Mouse (Mus musculus): ENCODE measurements around the gene Bhmt. TPM values are rescaled to one million over a fixed set of nuclear protein-coding genes. Genes with fewer than 3 reads are reported as not detected.
"Not testable (repeated sequence)": the region's sequence is repeated elsewhere in the genome, so short reads cannot be mapped to it uniquely, and the experiment has no call there.

Gene Bhmt
- polyA plus RNA-seq, 1 experiment from 2014 or later, result 1.8 TPM

DNA sequence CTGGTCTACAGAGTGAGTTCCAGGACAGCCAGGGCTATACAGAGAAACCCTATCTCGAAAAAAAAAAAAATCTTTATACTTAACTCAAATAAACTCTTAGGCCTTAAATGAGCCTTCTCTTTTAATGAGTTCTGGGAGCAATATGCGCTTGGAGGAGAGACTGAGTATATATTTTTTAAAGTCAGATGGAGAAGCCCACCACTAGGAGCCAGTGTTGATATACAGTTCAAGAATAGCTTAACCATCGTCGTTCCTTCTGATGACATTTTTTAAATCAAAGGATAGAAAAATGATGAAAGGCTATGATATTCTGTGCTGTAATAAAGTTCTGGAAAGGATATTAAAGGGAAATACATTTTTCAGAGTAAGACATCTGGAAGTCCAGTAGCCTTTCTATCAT, 24.0 kb downstream of the Bhmt start:
- H3K9ac ChIP-seq (ENCODE audit: low read depth, low read length), result no peak overlapping the region
- H3K27ac ChIP-seq (ENCODE audit: low read length), result no peak overlapping the region
- H3K36me3 ChIP-seq (ENCODE audit: control insufficient read depth, insufficient read depth, low read length), result no peaks in the 10 kb centered on the region
- H3K9me3 ChIP-seq (ENCODE audit: control insufficient read depth, low read length), result no peaks in the 10 kb centered on the region
- no peaks in the 10 kb centered on the region for H3K27me3 ChIP-seq (replicated peaks; ENCODE audit: control insufficient read depth, insufficient read depth, low read length)
- 65% methylated on average over 4 of the region's 4 CpGs for WGBS
- H3K4me1 ChIP-seq (ENCODE audit: control insufficient read depth, insufficient read depth, low read length), result 0 out of 2 replicates have a peak, but pooled peaks cover 2% of the 10 kb centered on the region
- H3K4me3 ChIP-seq (ENCODE audit: low read length), result no peak overlapping the region
- ATAC-seq, result no peak
- H3K4me2 ChIP-seq (ENCODE audit: low read depth, low read length), result no peak overlapping the region

DNA sequence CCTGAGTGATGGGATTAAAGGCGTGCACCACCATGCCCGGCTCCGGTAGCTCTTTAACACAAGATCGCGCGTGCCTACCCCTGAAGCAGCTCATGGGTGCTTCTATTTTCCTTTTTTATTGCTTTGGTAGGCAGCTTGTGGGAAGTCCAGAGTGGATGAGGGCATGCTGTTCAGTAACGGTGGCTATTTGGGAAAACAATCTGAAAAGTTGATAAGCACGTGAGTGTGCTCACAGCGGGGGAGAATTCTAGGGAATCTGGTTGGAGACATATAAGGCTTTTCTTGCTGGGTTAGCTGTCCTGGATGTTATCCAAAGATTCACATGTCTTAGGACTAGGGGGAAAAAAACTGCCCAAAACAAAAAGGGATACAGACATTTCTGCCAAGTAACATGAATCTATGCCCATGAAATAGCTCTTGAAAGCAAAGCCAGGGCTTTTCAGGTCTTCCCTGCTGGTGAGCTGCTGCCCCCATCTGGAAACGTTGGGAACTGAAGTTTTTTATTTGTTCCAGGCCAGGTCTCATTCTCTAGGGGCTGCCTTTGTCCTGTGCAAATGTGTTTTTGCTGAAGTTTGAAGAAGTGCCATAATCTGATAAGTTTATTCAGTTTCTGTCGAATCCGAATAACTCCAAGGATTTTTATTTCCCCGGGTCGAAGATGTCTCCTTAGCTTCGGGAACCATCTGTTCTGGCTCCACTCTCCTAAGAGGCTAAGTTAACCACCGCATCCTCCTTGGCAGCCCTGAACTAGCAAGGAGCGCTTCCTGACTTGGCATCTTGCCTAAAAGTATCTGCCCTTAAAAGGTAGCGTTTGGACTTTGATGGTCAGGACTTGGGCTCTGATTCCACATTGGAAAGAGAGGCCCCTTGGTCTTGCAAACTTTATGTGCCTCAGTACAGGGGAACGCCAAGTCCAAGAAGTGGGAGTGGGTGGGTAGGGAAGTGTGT, 24.8 kb downstream of the Bhmt start:
- WGBS, result 46% methylated on average over 19 of the region's 19 CpGs
- no peak overlapping the region for H3K4me2 ChIP-seq (ENCODE audit: low read depth, low read length)
- H3K9ac ChIP-seq (ENCODE audit: low read depth, low read length), result no peak overlapping the region
- H3K4me3 ChIP-seq (ENCODE audit: low read length), result no peak overlapping the region
- H3K27me3 ChIP-seq (replicated peaks; ENCODE audit: control insufficient read depth, insufficient read depth, low read length), result no peaks in the 10 kb centered on the region
- H3K36me3 ChIP-seq (ENCODE audit: control insufficient read depth, insufficient read depth, low read length), result no peaks in the 10 kb centered on the region
- H3K4me1 ChIP-seq (ENCODE audit: control insufficient read depth, insufficient read depth, low read length), result 0 out of 2 replicates have a peak, but pooled peaks cover 2% of the 10 kb centered on the region
- no peaks in the 10 kb centered on the region for H3K9me3 ChIP-seq (ENCODE audit: control insufficient read depth, low read length)
- ATAC-seq, result peak; percentile 43
- 0 out of 2 replicates have a peak overlapping the region, but pooled peaks have one; percentile 7 for H3K27ac ChIP-seq (ENCODE audit: low read length)

DNA sequence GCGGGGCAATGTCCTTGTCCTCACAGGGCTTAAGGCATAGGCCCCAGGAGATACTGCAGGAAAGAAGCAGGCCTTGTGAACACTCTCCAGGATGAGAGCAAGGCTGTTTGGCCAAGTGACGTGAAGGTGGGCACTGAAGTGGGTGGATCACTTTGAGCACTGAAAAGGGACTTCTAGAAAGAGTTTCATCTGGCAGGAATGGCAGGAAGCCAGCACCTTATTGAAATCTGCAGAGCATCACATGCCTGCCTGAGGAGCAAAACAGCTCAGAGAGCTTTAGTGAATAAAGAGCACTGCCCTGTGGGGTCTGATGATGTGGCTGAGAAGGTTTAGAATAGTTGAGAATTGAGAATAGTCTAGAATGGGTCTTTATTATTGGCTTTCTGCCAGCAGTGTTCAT, 29.3 kb downstream of the Bhmt start:
- 88% methylated on average over 2 of the region's 2 CpGs for WGBS
- no peak for ATAC-seq
- Histone ChIP-seq H3K4me1 (ENCODE audit: control insufficient read depth, insufficient read depth, low read length) (0 out of 2 replicates have a peak, but pooled peaks cover 6% of the 10 kb centered on the region), H3K27ac (ENCODE audit: low read length) (no peak overlapping the region), H3K4me2 (ENCODE audit: low read depth, low read length) (no peak overlapping the region), H3K27me3 (replicated peaks; ENCODE audit: control insufficient read depth, insufficient read depth, low read length) (no peaks in the 10 kb centered on the region), H3K4me3 (ENCODE audit: low read length) (no peak overlapping the region), H3K9me3 (ENCODE audit: control insufficient read depth, low read length) (no peaks in the 10 kb centered on the region), H3K36me3 (ENCODE audit: control insufficient read depth, insufficient read depth, low read length) (no peaks in the 10 kb centered on the region), H3K9ac (ENCODE audit: low read depth, low read length) (no peak overlapping the region)

DNA sequence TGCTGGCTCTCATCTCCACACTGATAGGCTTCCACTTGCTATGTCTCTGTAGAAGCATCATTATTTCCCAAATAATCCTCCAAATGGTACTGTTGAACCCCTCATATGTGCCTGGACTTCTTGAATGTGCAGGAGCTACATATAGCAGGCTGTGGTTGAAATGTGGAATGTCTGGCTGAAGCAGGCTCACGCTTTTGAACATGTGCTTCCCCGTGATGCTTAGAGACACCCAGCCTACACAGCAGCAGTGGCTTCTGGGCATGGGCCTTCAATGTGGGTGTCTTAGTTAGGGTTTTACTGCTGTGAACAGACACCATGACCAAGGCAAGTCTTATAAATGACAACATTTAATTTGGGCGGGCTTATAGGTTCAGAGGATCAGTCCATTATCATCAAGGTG, 30.1 kb downstream of the Bhmt start:
- H3K4me1 ChIP-seq (ENCODE audit: control insufficient read depth, insufficient read depth, low read length), result 0 out of 2 replicates have a peak, but pooled peaks cover 4% of the 10 kb centered on the region
- ATAC-seq, result no peak
- no peaks in the 10 kb centered on the region for H3K9me3 ChIP-seq (ENCODE audit: control insufficient read depth, low read length)
- H3K9ac ChIP-seq (ENCODE audit: low read depth, low read length), result no peak overlapping the region
- H3K27ac ChIP-seq (ENCODE audit: low read length), result no peak overlapping the region
- 92% methylated on average over 3 of the region's 3 CpGs for WGBS
- H3K4me2 ChIP-seq (ENCODE audit: low read depth, low read length), result no peak overlapping the region
- no peaks in the 10 kb centered on the region for H3K27me3 ChIP-seq (replicated peaks; ENCODE audit: control insufficient read depth, insufficient read depth, low read length)
- no peak overlapping the region for H3K4me3 ChIP-seq (ENCODE audit: low read length)
- no peaks in the 10 kb centered on the region for H3K36me3 ChIP-seq (ENCODE audit: control insufficient read depth, insufficient read depth, low read length)

DNA sequence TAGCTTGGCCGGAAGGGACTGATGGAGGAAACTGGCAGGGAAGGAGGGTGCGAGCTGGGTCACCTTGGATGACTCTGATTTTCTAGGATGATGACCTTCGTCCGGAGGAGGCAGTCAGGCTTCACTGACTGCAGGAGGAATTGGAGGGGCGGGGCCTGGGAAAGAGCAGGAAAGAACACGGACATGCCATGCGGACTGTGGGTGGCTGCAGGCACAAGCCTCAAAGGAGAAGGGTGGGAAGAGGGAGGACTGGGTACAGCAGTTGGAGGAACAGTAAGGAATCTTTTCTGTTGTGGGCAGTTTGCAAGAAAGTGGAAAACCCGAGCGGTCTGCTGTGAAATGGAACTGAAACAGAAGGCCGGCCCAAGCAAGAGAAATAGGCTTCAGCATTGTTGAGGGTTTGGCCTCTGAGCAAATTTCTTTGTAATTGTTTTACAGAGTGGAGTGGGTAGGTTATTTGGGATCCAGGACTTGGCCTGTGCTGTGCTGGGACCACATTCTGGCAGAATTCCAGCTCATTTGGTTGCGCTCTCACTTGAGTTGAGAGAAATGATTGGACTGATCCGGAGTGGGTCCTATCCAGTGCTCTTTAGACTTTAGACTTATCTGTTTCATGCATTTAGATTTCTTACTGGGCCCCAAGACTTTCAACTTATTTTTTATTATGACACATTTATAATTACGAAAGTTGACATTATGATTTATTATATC, 30.7 kb downstream of the Bhmt start:
- no peak overlapping the region for H3K9ac ChIP-seq (ENCODE audit: low read depth, low read length)
- WGBS, result 70% methylated on average over 13 of the region's 13 CpGs
- no peaks in the 10 kb centered on the region for H3K9me3 ChIP-seq (ENCODE audit: control insufficient read depth, low read length)
- 0 out of 2 replicates have a peak, but pooled peaks cover 4% of the 10 kb centered on the region for H3K4me1 ChIP-seq (ENCODE audit: control insufficient read depth, insufficient read depth, low read length)
- H3K36me3 ChIP-seq (ENCODE audit: control insufficient read depth, insufficient read depth, low read length), result no peaks in the 10 kb centered on the region
- H3K4me3 ChIP-seq (ENCODE audit: low read length), result no peak overlapping the region
- ATAC-seq, result peak; percentile 64; the same call in 1 of the 2 replicates
- H3K27me3 ChIP-seq (replicated peaks; ENCODE audit: control insufficient read depth, insufficient read depth, low read length), result no peaks in the 10 kb centered on the region
- H3K4me2 ChIP-seq (ENCODE audit: low read depth, low read length), result no peak overlapping the region
- no peak overlapping the region for H3K27ac ChIP-seq (ENCODE audit: low read length)

DNA sequence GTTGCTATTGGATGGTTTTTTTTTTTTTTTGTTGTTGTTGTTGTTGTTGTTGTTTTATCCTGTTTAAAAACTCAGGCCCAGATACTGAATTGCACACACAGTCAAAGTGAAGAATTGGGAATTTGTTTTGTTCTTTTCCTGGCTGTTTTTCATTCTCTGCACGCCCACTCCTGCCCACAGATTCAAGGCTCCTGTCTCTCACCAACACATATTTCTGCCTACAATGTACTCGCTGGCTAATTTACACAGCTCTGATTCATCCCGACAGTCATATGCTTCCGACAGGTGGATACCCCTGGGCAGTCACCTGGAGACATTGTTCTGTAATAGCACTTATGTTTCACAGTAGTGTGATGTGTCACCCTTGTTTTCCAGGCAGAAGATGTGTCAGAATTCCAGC, 33.1 kb downstream of the Bhmt start:
- Histone ChIP-seq H3K9ac (ENCODE audit: low read depth, low read length) (no peak overlapping the region), H3K27ac (ENCODE audit: low read length) (no peak overlapping the region), H3K4me3 (ENCODE audit: low read length) (no peak overlapping the region), H3K27me3 (replicated peaks; ENCODE audit: control insufficient read depth, insufficient read depth, low read length) (no peaks in the 10 kb centered on the region), H3K36me3 (ENCODE audit: control insufficient read depth, insufficient read depth, low read length) (no peaks in the 10 kb centered on the region), H3K4me1 (ENCODE audit: control insufficient read depth, insufficient read depth, low read length) (0 out of 2 replicates have a peak, but pooled peaks cover 4% of the 10 kb centered on the region), H3K9me3 (ENCODE audit: control insufficient read depth, low read length) (no peaks in the 10 kb centered on the region), H3K4me2 (ENCODE audit: low read depth, low read length) (no peak overlapping the region)
- 62% methylated on average over 4 of the region's 4 CpGs for WGBS
- no peak for ATAC-seq

DNA sequence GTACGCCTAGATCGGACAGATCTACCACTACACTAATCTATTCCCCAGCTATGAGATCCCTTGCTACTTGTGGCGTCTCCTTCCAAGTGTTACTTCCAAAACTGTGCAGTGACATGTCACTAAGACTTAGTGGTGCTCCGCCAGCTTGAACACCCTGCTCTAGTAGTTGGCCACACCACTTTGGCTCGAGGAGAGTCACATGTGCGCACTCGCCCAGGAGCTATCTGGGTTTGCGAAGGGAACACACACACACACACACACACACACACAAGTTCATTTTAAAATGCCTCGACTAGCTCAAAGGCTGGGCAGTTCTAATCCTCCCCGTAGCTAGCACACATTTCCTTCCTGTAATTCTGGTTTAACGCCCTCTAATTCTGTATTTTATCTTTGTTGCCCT, 36.2 kb downstream of the Bhmt start:
- no peaks in the 10 kb centered on the region for H3K4me1 ChIP-seq (ENCODE audit: control insufficient read depth, insufficient read depth, low read length)
- H3K9ac ChIP-seq (ENCODE audit: low read depth, low read length), result no peak overlapping the region
- no peak overlapping the region for H3K4me2 ChIP-seq (ENCODE audit: low read depth, low read length)
- H3K27ac ChIP-seq (ENCODE audit: low read length), result no peak overlapping the region
- WGBS, result 73% methylated on average over 11 of the region's 11 CpGs
- no peak overlapping the region for H3K4me3 ChIP-seq (ENCODE audit: low read length)
- H3K9me3 ChIP-seq (ENCODE audit: control insufficient read depth, low read length), result no peaks in the 10 kb centered on the region
- no peaks in the 10 kb centered on the region for H3K27me3 ChIP-seq (replicated peaks; ENCODE audit: control insufficient read depth, insufficient read depth, low read length)
- no peak for ATAC-seq
- H3K36me3 ChIP-seq (ENCODE audit: control insufficient read depth, insufficient read depth, low read length), result no peaks in the 10 kb centered on the region

DNA sequence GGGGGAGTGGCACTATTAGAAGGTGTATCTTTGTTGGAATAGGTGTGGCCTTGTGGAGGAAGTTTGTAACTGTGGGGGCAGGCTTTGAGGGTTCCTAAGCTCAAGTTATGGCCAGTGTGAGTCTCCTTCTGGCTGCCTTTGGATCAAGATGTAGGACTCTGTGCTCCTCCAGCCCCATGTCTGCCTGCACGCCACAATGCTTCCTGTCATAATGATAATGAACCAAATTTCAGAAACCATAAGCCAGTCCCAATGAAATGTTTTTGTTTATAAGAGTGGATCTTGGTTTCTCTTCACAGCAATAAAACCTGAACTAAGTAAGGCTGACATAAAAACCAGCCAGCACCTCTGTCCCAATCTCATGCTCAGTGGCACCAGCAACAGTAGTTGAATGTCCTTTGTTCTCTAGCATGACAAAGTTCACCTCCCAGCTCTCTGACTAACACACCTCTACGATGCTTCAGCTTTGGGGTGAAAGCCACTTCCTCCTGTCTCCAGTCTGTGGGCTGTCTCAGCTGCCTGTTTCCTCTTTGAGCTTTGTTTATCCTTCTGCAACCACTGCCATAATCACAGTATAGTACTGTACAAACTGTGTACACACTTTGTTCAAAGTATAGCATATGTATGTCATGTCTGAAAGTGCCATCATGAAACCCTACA, 44.6 kb downstream of the Bhmt start:
- H3K27me3 ChIP-seq (replicated peaks; ENCODE audit: control insufficient read depth, insufficient read depth, low read length), result no peaks in the 10 kb centered on the region
- no peak overlapping the region for H3K27ac ChIP-seq (ENCODE audit: low read length)
- no peaks in the 10 kb centered on the region for H3K9me3 ChIP-seq (ENCODE audit: control insufficient read depth, low read length)
- H3K36me3 ChIP-seq (ENCODE audit: control insufficient read depth, insufficient read depth, low read length), result no peaks in the 10 kb centered on the region
- H3K4me1 ChIP-seq (ENCODE audit: control insufficient read depth, insufficient read depth, low read length), result no peaks in the 10 kb centered on the region
- WGBS, result 72% methylated on average over 2 of the region's 2 CpGs
- no peak overlapping the region for H3K9ac ChIP-seq (ENCODE audit: low read depth, low read length)
- H3K4me2 ChIP-seq (ENCODE audit: low read depth, low read length), result no peak overlapping the region
- no peak overlapping the region for H3K4me3 ChIP-seq (ENCODE audit: low read length)
- no peak for ATAC-seq

DNA sequence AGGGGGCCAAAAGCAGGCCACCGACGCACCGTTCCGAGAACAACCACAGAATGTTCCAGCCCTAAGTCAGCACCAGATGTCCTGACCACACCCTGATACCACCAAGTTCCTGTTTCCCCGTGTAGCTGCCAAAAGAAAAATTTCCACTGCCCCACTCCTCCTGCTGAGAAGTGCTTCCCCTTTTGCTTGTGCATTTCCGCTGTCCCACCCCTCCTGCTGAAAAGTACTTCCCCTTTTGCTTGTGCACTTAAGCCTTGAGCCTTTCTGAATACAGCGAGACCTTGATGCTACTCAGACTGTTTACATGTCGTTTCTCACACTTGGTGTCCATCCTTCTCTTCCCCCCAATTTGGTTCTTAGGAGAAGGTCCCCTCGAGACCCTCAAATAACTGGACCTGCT, 55.2 kb downstream of the Bhmt start:
- not testable (repeated sequence) for ATAC-seq; H3K4me3 ChIP-seq (ENCODE audit: low read length); H3K9ac ChIP-seq (ENCODE audit: low read depth, low read length); H3K27me3 ChIP-seq (replicated peaks; ENCODE audit: control insufficient read depth, insufficient read depth, low read length); H3K4me1 ChIP-seq (ENCODE audit: control insufficient read depth, insufficient read depth, low read length); H3K4me2 ChIP-seq (ENCODE audit: low read depth, low read length); H3K36me3 ChIP-seq (ENCODE audit: control insufficient read depth, insufficient read depth, low read length); H3K27ac ChIP-seq (ENCODE audit: low read length); H3K9me3 ChIP-seq (ENCODE audit: control insufficient read depth, low read length)
- WGBS, result 87% methylated on average over 9 of the region's 9 CpGs
